Mouse (Mus musculus) forebrain, embryonic 13.5 days (tissue): ENCODE data around the gene Nell2. TPM values are rescaled to one million over a fixed set of nuclear protein-coding genes. Genes with fewer than 3 reads are reported as not detected.
"Not testable (repeated sequence)": the region's sequence is repeated elsewhere in the genome, so short reads cannot be mapped to it uniquely, and the experiment has no call there.

Source experiments
- ATAC-seq: fragments of 200-750 bp; cut with Nextera tagmentation; 2 replicates; pipeline ENCODE4 v1.8.0; 2017
- H3K27ac ChIP-seq: fragments of 300-500 bp; sonication (generic); 2 replicates; pipeline ENCODE4 v1.5.1; 2015; ENCODE audit warnings: inconsistent platforms, mild to moderate bottlenecking, moderate library complexity
- H3K27me3 ChIP-seq: fragments of 300-500 bp; sonication (generic); 2 replicates; pipeline ENCODE4 v1.6.1; 2015; ENCODE audit warnings: mild to moderate bottlenecking, inconsistent platforms
- H3K36me3 ChIP-seq: fragments of 300-500 bp; sonication (generic); 2 replicates; pipeline ENCODE4 v1.6.1; 2015; ENCODE audit warnings: mild to moderate bottlenecking, inconsistent platforms; ENCODE audit not compliant: poor library complexity, severe bottlenecking
- H3K4me1 ChIP-seq: fragments of 300-500 bp; sonication (generic); 2 replicates; pipeline ENCODE4 v1.6.1; 2015; ENCODE audit warnings: inconsistent platforms
- H3K4me2 ChIP-seq: fragments of 300-500 bp; sonication (generic); 2 replicates; pipeline ENCODE4 v1.6.1; 2015; ENCODE audit warnings: inconsistent platforms, mild to moderate bottlenecking, moderate library complexity
- H3K4me3 ChIP-seq: fragments of 300-500 bp; sonication (generic); 2 replicates; pipeline ENCODE4 v1.5.1; 2015; ENCODE audit warnings: mild to moderate bottlenecking, inconsistent platforms
- H3K9ac ChIP-seq: fragments of 300-500 bp; sonication (generic); 2 replicates; pipeline ENCODE4 v1.6.1; 2015; ENCODE audit warnings: mild to moderate bottlenecking, inconsistent platforms
- H3K9me3 ChIP-seq: fragments of 300-500 bp; sonication (generic); replicated peaks from 2 replicates; pipeline ENCODE4 v1.6.1; 2016; ENCODE audit warnings: inconsistent platforms
- WGBS: fragments of 180-500 bp; shearing (Covaris S2); methylation state at CpG from one replicate; pipeline ENCODE4 v1.1.7; 2015; 5-methylcytosine and 5-hydroxymethylcytosine counted together
- polyA plus RNA-seq: library from polyadenylated mRNA; unstranded; fragments of >200 nt; fragmentation: Nextera tagmentation; extraction: Ambion mirVana; gene quantifications from 2 replicates; pipeline ENCODE4 v1.2.1, GENCODE M21; 2015

The Nell2 gene
- polyA plus RNA-seq, 1 experiment from 2014 or later = 124 TPM

- 94% methylated on average over 3 of the region's 3 CpGs for WGBS
- no peaks in the 10 kb centered on the region for H3K9me3 ChIP-seq
- H3K27me3 ChIP-seq = no peaks in the 10 kb centered on the region
- H3K36me3 ChIP-seq = no peaks in the 10 kb centered on the region
- H3K4me1 ChIP-seq = no peaks in the 10 kb centered on the region
- H3K4me2 ChIP-seq = no peak overlapping the region
- no peak for ATAC-seq
- H3K27ac ChIP-seq = no peak overlapping the region
- H3K4me3 ChIP-seq = no peak overlapping the region
- no peak overlapping the region for H3K9ac ChIP-seq
Observed at GRCm38 (mm10) chr15:95272167-95272566, 256.2 kb downstream of the Nell2 start.

GRCm38 (mm10) chr15:95259671-95260450 is 268.5 kb downstream of the Nell2 start:
- H3K9me3 ChIP-seq = no peaks in the 10 kb centered on the region

GRCm38 (mm10) chr15:95257131-95257530 is 271.2 kb downstream of the Nell2 start:
- H3K9me3 ChIP-seq = no peaks in the 10 kb centered on the region
- H3K27me3 ChIP-seq = no peaks in the 10 kb centered on the region
- no peak overlapping the region for H3K4me3 ChIP-seq
- no peaks in the 10 kb centered on the region for H3K4me1 ChIP-seq
- no peaks in the 10 kb centered on the region for H3K36me3 ChIP-seq
- H3K27ac ChIP-seq = no peak overlapping the region
- ATAC-seq = no peak
- H3K4me2 ChIP-seq = no peak overlapping the region
- no peak overlapping the region for H3K9ac ChIP-seq
- WGBS = 79% methylated on average over 9 of the region's 9 CpGs

More at GRCm38 (mm10) chr15:95259671-95260450, 268.5 kb downstream of the Nell2 start:
- WGBS = 83% methylated on average over 2 of the region's 2 CpGs
- H3K4me2 ChIP-seq = no peak overlapping the region
- H3K9ac ChIP-seq = no peak overlapping the region
- H3K27me3 ChIP-seq = no peaks in the 10 kb centered on the region
- ATAC-seq = no peak
- no peak overlapping the region for H3K4me3 ChIP-seq
- H3K36me3 ChIP-seq = no peaks in the 10 kb centered on the region
- no peaks in the 10 kb centered on the region for H3K4me1 ChIP-seq
- H3K27ac ChIP-seq = no peak overlapping the region

GRCm38 (mm10) chr15:95245516-95245915 is 282.8 kb downstream of the Nell2 start:
- Histone ChIP-seq H3K4me1 (peaks cover 13% of the 10 kb centered on the region), H3K36me3 (peaks cover 4% of the 10 kb centered on the region; the same call in 1 of the 2 replicates), H3K4me2 (no peak overlapping the region), H3K27me3 (no peaks in the 10 kb centered on the region), H3K9me3 (no peaks in the 10 kb centered on the region), H3K4me3 (no peak overlapping the region), H3K9ac (no peak overlapping the region), H3K27ac (no peak overlapping the region)
- no peak for ATAC-seq
- 94% methylated on average over 11 of the region's 11 CpGs for WGBS

GRCm38 (mm10) chr15:95243876-95244275 is 284.5 kb downstream of the Nell2 start:
- H3K27me3 ChIP-seq = no peaks in the 10 kb centered on the region
- peaks cover 13% of the 10 kb centered on the region for H3K4me1 ChIP-seq
- H3K4me3 ChIP-seq = no peak overlapping the region
- peaks cover 11% of the 10 kb centered on the region; the same call in 1 of the 2 replicates for H3K36me3 ChIP-seq
- no peak overlapping the region for H3K9ac ChIP-seq
- 63% methylated on average over 8 of the region's 8 CpGs for WGBS
- no peak overlapping the region for H3K4me2 ChIP-seq
- ATAC-seq = no peak
- no peaks in the 10 kb centered on the region for H3K9me3 ChIP-seq
- H3K27ac ChIP-seq = no peak overlapping the region; the same call in 1 of the 2 replicates

- Histone ChIP-seq H3K27ac (no peak overlapping the region; the same call in 1 of the 2 replicates), H3K9ac (no peak overlapping the region), H3K4me2 (no peak overlapping the region), H3K4me3 (no peak overlapping the region), H3K9me3 (no peaks in the 10 kb centered on the region), H3K4me1 (peaks cover 13% of the 10 kb centered on the region), H3K36me3 (peaks cover 12% of the 10 kb centered on the region; the same call in 1 of the 2 replicates), H3K27me3 (no peaks in the 10 kb centered on the region)
- ATAC-seq = no peak
- WGBS = 68% methylated on average over 3 of the region's 3 CpGs
Observed at GRCm38 (mm10) chr15:95241161-95241560, 287.2 kb downstream of the Nell2 start.

GRCm38 (mm10) chr15:95237021-95237420 is 291.3 kb downstream of the Nell2 start:
- peaks cover 13% of the 10 kb centered on the region for H3K4me1 ChIP-seq
- H3K27me3 ChIP-seq, H3K4me2 ChIP-seq, H3K9ac ChIP-seq, H3K27ac ChIP-seq, H3K4me3 ChIP-seq, H3K9me3 ChIP-seq, ATAC-seq: not testable (repeated sequence)
- WGBS = 84% methylated on average over 2 of the region's 2 CpGs
- peaks cover 12% of the 10 kb centered on the region; the same call in 1 of the 2 replicates for H3K36me3 ChIP-seq

- ATAC-seq = no peak
- Histone ChIP-seq H3K4me3 (no peak overlapping the region), H3K4me1 (peaks cover 8% of the 10 kb centered on the region), H3K9ac (no peak overlapping the region), H3K9me3 (no peaks in the 10 kb centered on the region), H3K27me3 (no peaks in the 10 kb centered on the region), H3K36me3 (peaks cover 12% of the 10 kb centered on the region; the same call in 1 of the 2 replicates), H3K4me2 (no peak overlapping the region), H3K27ac (no peak overlapping the region)
- 82% methylated on average over 3 of the region's 3 CpGs for WGBS
Observed at GRCm38 (mm10) chr15:95236509-95236908, 291.9 kb downstream of the Nell2 start.

- H3K9me3 ChIP-seq = no peaks in the 10 kb centered on the region
- no peaks in the 10 kb centered on the region for H3K27me3 ChIP-seq
- no peak for ATAC-seq
- no peak overlapping the region for H3K4me3 ChIP-seq
- 93% methylated on average over 13 of the region's 13 CpGs for WGBS
- H3K9ac ChIP-seq = no peak overlapping the region
- H3K27ac ChIP-seq = no peak overlapping the region
- no peak overlapping the region for H3K4me2 ChIP-seq
- no peaks in the 10 kb centered on the region for H3K4me1 ChIP-seq
- H3K36me3 ChIP-seq = peaks cover 28% of the 10 kb centered on the region
Observed at GRCm38 (mm10) chr15:95231171-95231570, 297.2 kb downstream of the Nell2 start.

GRCm38 (mm10) chr15:95216640-95217365 is 311.6 kb downstream of the Nell2 start:
- peaks cover 25% of the 10 kb centered on the region for H3K4me1 ChIP-seq
- no peak overlapping the region for H3K9ac ChIP-seq
- peak; percentile 93 for ATAC-seq
- no peaks in the 10 kb centered on the region for H3K27me3 ChIP-seq
- 0 out of 2 replicates have a peak, but pooled peaks cover 8% of the 10 kb centered on the region for H3K36me3 ChIP-seq
- no peaks in the 10 kb centered on the region for H3K9me3 ChIP-seq
- H3K4me3 ChIP-seq = no peak overlapping the region
- WGBS = 32% methylated on average over 12 of the region's 12 CpGs
- peak overlapping the region; percentile 79 for H3K27ac ChIP-seq
- H3K4me2 ChIP-seq = no peak overlapping the region; the same call in 1 of the 2 replicates

GRCm38 (mm10) chr15:95210551-95210950 is 317.8 kb downstream of the Nell2 start:
- no peaks in the 10 kb centered on the region for H3K36me3 ChIP-seq
- H3K27ac ChIP-seq = no peak overlapping the region
- no peak overlapping the region for H3K9ac ChIP-seq
- no peak overlapping the region for H3K4me3 ChIP-seq
- H3K9me3 ChIP-seq = no peaks in the 10 kb centered on the region
- no peaks in the 10 kb centered on the region for H3K27me3 ChIP-seq
- no peak for ATAC-seq
- H3K4me1 ChIP-seq = peaks cover 4% of the 10 kb centered on the region; the same call in 1 of the 2 replicates
- 82% methylated on average over 4 of the region's 4 CpGs for WGBS
- no peak overlapping the region for H3K4me2 ChIP-seq

GRCm38 (mm10) chr15:95209186-95209585 is 319.2 kb downstream of the Nell2 start:
- WGBS = 88% methylated on average over 4 of the region's 4 CpGs
- Histone ChIP-seq H3K9ac (no peak overlapping the region), H3K27ac (no peak overlapping the region), H3K36me3 (no peaks in the 10 kb centered on the region), H3K27me3 (no peaks in the 10 kb centered on the region), H3K4me1 (no peaks in the 10 kb centered on the region), H3K4me2 (no peak overlapping the region), H3K9me3 (no peaks in the 10 kb centered on the region), H3K4me3 (no peak overlapping the region)
- ATAC-seq = no peak
